Mouse (Mus musculus): ENCODE data around the gene Aff1. TPM values are rescaled to one million over a fixed set of nuclear protein-coding genes. Genes with fewer than 3 reads are reported as not detected.

Gene Aff1
- polyA plus RNA-seq, 1 experiment from 2014 or later = 8.2 TPM

GRCm38 (mm10) chr5:103714943-103715342 lies 22.8 kb downstream of the Aff1 start:
- Histone ChIP-seq H3K36me3 (ENCODE audit: control insufficient read depth, insufficient read depth, low read length) (no peaks in the 10 kb centered on the region), H3K4me1 (ENCODE audit: control insufficient read depth, insufficient read depth, low read length) (no peaks in the 10 kb centered on the region), H3K4me3 (ENCODE audit: low read depth, low read length) (no peak overlapping the region), H3K4me2 (ENCODE audit: low read depth, low read length) (no peak overlapping the region), H3K9ac (ENCODE audit: low read depth, low read length) (no peak overlapping the region), H3K27ac (replicated peaks; ENCODE audit: low read depth, low read length) (no peak overlapping the region), H3K27me3 (replicated peaks; ENCODE audit: control insufficient read depth, insufficient read depth, low read length) (no peaks in the 10 kb centered on the region), H3K9me3 (ENCODE audit: control insufficient read depth, low read length) (no peaks in the 10 kb centered on the region)
- 81% methylated on average over 6 of the region's 6 CpGs for WGBS
- ATAC-seq (ENCODE audit: low read depth) = no peak
- DNase-seq (ENCODE audit: low spot score) = no peak

GRCm38 (mm10) chr5:103716824-103717342 lies 24.7 kb downstream of the Aff1 start:
- Histone ChIP-seq H3K9me3 (ENCODE audit: control insufficient read depth, low read length) (no peaks in the 10 kb centered on the region), H3K4me3 (ENCODE audit: low read depth, low read length) (no peak overlapping the region), H3K36me3 (ENCODE audit: control insufficient read depth, insufficient read depth, low read length) (no peaks in the 10 kb centered on the region), H3K27ac (replicated peaks; ENCODE audit: low read depth, low read length) (no peak overlapping the region), H3K4me2 (ENCODE audit: low read depth, low read length) (no peak overlapping the region), H3K9ac (ENCODE audit: low read depth, low read length) (no peak overlapping the region), H3K4me1 (ENCODE audit: control insufficient read depth, insufficient read depth, low read length) (no peaks in the 10 kb centered on the region), H3K27me3 (replicated peaks; ENCODE audit: control insufficient read depth, insufficient read depth, low read length) (no peaks in the 10 kb centered on the region)
- no peak for DNase-seq (ENCODE audit: low spot score)
- ATAC-seq (ENCODE audit: low read depth) = no peak
- 69% methylated on average over 5 of the region's 5 CpGs for WGBS

GRCm38 (mm10) chr5:103719131-103719530 lies 27.0 kb downstream of the Aff1 start:
- Histone ChIP-seq H3K9ac (ENCODE audit: low read depth, low read length) (no peak overlapping the region), H3K4me3 (ENCODE audit: low read depth, low read length) (no peak overlapping the region), H3K4me1 (ENCODE audit: control insufficient read depth, insufficient read depth, low read length) (no peaks in the 10 kb centered on the region; the same call in 1 of the 2 replicates), H3K9me3 (ENCODE audit: control insufficient read depth, low read length) (no peaks in the 10 kb centered on the region), H3K36me3 (ENCODE audit: control insufficient read depth, insufficient read depth, low read length) (no peaks in the 10 kb centered on the region), H3K27me3 (replicated peaks; ENCODE audit: control insufficient read depth, insufficient read depth, low read length) (no peaks in the 10 kb centered on the region), H3K4me2 (ENCODE audit: low read depth, low read length) (no peak overlapping the region), H3K27ac (replicated peaks; ENCODE audit: low read depth, low read length) (no peak overlapping the region)
- ATAC-seq (ENCODE audit: low read depth) (no peak), DNase-seq (ENCODE audit: low spot score) (no peak)
- WGBS = 40% methylated on average over 6 of the region's 6 CpGs

GRCm38 (mm10) chr5:103719851-103720250 lies 27.7 kb downstream of the Aff1 start:
- Histone ChIP-seq H3K4me3 (ENCODE audit: low read depth, low read length) (no peak overlapping the region), H3K36me3 (ENCODE audit: control insufficient read depth, insufficient read depth, low read length) (no peaks in the 10 kb centered on the region), H3K27ac (replicated peaks; ENCODE audit: low read depth, low read length) (no peak overlapping the region), H3K4me1 (ENCODE audit: control insufficient read depth, insufficient read depth, low read length) (peaks cover 5% of the 10 kb centered on the region; the same call in 1 of the 2 replicates), H3K9ac (ENCODE audit: low read depth, low read length) (no peak overlapping the region), H3K4me2 (ENCODE audit: low read depth, low read length) (no peak overlapping the region), H3K9me3 (ENCODE audit: control insufficient read depth, low read length) (no peaks in the 10 kb centered on the region), H3K27me3 (replicated peaks; ENCODE audit: control insufficient read depth, insufficient read depth, low read length) (no peaks in the 10 kb centered on the region)
- 50% methylated on average over 3 of the region's 3 CpGs for WGBS
- DNase-seq (ENCODE audit: low spot score) = no peak
- no peak for ATAC-seq (ENCODE audit: low read depth)

- ATAC-seq (ENCODE audit: low read depth) (no peak), DNase-seq (ENCODE audit: low spot score) (no peak)
- 73% methylated on average over 6 of the region's 6 CpGs for WGBS
- Histone ChIP-seq H3K36me3 (ENCODE audit: control insufficient read depth, insufficient read depth, low read length) (no peaks in the 10 kb centered on the region), H3K4me2 (ENCODE audit: low read depth, low read length) (no peak overlapping the region), H3K9ac (ENCODE audit: low read depth, low read length) (no peak overlapping the region), H3K27ac (replicated peaks; ENCODE audit: low read depth, low read length) (no peak overlapping the region), H3K9me3 (ENCODE audit: control insufficient read depth, low read length) (no peaks in the 10 kb centered on the region), H3K4me1 (ENCODE audit: control insufficient read depth, insufficient read depth, low read length) (peaks cover 5% of the 10 kb centered on the region; the same call in 1 of the 2 replicates), H3K27me3 (replicated peaks; ENCODE audit: control insufficient read depth, insufficient read depth, low read length) (no peaks in the 10 kb centered on the region), H3K4me3 (ENCODE audit: low read depth, low read length) (no peak overlapping the region)
These were observed 28.8 kb downstream of the Aff1 start for GRCm38 (mm10) chr5:103720967-103721366.

- Histone ChIP-seq H3K27me3 (replicated peaks; ENCODE audit: control insufficient read depth, insufficient read depth, low read length) (no peaks in the 10 kb centered on the region), H3K9ac (ENCODE audit: low read depth, low read length) (no peak overlapping the region), H3K4me1 (ENCODE audit: control insufficient read depth, insufficient read depth, low read length) (peaks cover 5% of the 10 kb centered on the region; the same call in 1 of the 2 replicates), H3K9me3 (ENCODE audit: control insufficient read depth, low read length) (no peaks in the 10 kb centered on the region), H3K27ac (replicated peaks; ENCODE audit: low read depth, low read length) (no peak overlapping the region), H3K4me3 (ENCODE audit: low read depth, low read length) (no peak overlapping the region), H3K36me3 (ENCODE audit: control insufficient read depth, insufficient read depth, low read length) (no peaks in the 10 kb centered on the region), H3K4me2 (ENCODE audit: low read depth, low read length) (no peak overlapping the region)
- DNase-seq (ENCODE audit: low spot score) (no peak), ATAC-seq (ENCODE audit: low read depth) (no peak)
- 83% methylated on average over 4 of the region's 4 CpGs for WGBS
These were observed 29.3 kb downstream of the Aff1 start for GRCm38 (mm10) chr5:103721490-103721889.

GRCm38 (mm10) chr5:103722721-103723120 lies 30.5 kb downstream of the Aff1 start:
- DNase-seq (ENCODE audit: low spot score) = no peak
- peaks cover 5% of the 10 kb centered on the region; the same call in 1 of the 2 replicates for H3K4me1 ChIP-seq (ENCODE audit: control insufficient read depth, insufficient read depth, low read length)
- ATAC-seq (ENCODE audit: low read depth) = no peak
- no peaks in the 10 kb centered on the region for H3K27me3 ChIP-seq (replicated peaks; ENCODE audit: control insufficient read depth, insufficient read depth, low read length)
- H3K27ac ChIP-seq (replicated peaks; ENCODE audit: low read depth, low read length) = no peak overlapping the region
- no peak overlapping the region for H3K4me3 ChIP-seq (ENCODE audit: low read depth, low read length)
- no peaks in the 10 kb centered on the region for H3K9me3 ChIP-seq (ENCODE audit: control insufficient read depth, low read length)
- no peak overlapping the region for H3K9ac ChIP-seq (ENCODE audit: low read depth, low read length)
- no peaks in the 10 kb centered on the region for H3K36me3 ChIP-seq (ENCODE audit: control insufficient read depth, insufficient read depth, low read length)
- WGBS = 75% methylated on average over 4 of the region's 4 CpGs
- no peak overlapping the region for H3K4me2 ChIP-seq (ENCODE audit: low read depth, low read length)

GRCm38 (mm10) chr5:103724384-103724783 lies 32.2 kb downstream of the Aff1 start:
- WGBS = 8% methylated on average over 6 of the region's 6 CpGs
- no peak overlapping the region for H3K4me3 ChIP-seq (ENCODE audit: low read depth, low read length)
- no peak overlapping the region for H3K9ac ChIP-seq (ENCODE audit: low read depth, low read length)
- H3K36me3 ChIP-seq (ENCODE audit: control insufficient read depth, insufficient read depth, low read length) = no peaks in the 10 kb centered on the region
- H3K9me3 ChIP-seq (ENCODE audit: control insufficient read depth, low read length) = no peaks in the 10 kb centered on the region
- DNase-seq (ENCODE audit: low spot score) (no peak), ATAC-seq (ENCODE audit: low read depth) (no peak)
- H3K27me3 ChIP-seq (replicated peaks; ENCODE audit: control insufficient read depth, insufficient read depth, low read length) = no peaks in the 10 kb centered on the region
- no peak overlapping the region for H3K27ac ChIP-seq (replicated peaks; ENCODE audit: low read depth, low read length)
- no peak overlapping the region for H3K4me2 ChIP-seq (ENCODE audit: low read depth, low read length)
- H3K4me1 ChIP-seq (ENCODE audit: control insufficient read depth, insufficient read depth, low read length) = peaks cover 5% of the 10 kb centered on the region; the same call in 1 of the 2 replicates

- no peaks in the 10 kb centered on the region for H3K27me3 ChIP-seq (replicated peaks; ENCODE audit: control insufficient read depth, insufficient read depth, low read length)
These were observed 32.6 kb downstream of the Aff1 start for GRCm38 (mm10) chr5:103724823-103725222.

More at GRCm38 (mm10) chr5:103724823-103725222, 32.6 kb downstream of the Aff1 start:
- Histone ChIP-seq H3K9me3 (ENCODE audit: control insufficient read depth, low read length) (no peaks in the 10 kb centered on the region), H3K27ac (replicated peaks; ENCODE audit: low read depth, low read length) (no peak overlapping the region), H3K4me3 (ENCODE audit: low read depth, low read length) (no peak overlapping the region), H3K4me1 (ENCODE audit: control insufficient read depth, insufficient read depth, low read length) (peaks cover 5% of the 10 kb centered on the region; the same call in 1 of the 2 replicates), H3K9ac (ENCODE audit: low read depth, low read length) (no peak overlapping the region), H3K36me3 (ENCODE audit: control insufficient read depth, insufficient read depth, low read length) (no peaks in the 10 kb centered on the region), H3K4me2 (ENCODE audit: low read depth, low read length) (no peak overlapping the region)
- ATAC-seq (ENCODE audit: low read depth) (no peak), DNase-seq (ENCODE audit: low spot score) (no peak)
- 20% methylated on average over 3 of the region's 3 CpGs for WGBS

All from embryonic facial prominence, embryonic 14.5 days (tissue).